Mouse (Mus musculus): ENCODE results near the gene Setd4.

Gene Setd4

GRCm38 (mm10) chr16:93544931-93545330, 58.9 kb downstream of the Setd4 start:
- in situ Hi-C loops (cut with MboI), result no loop called here

GRCm38 (mm10) chr16:93543704-93544103, 60.2 kb downstream of the Setd4 start:
- in situ Hi-C loops (cut with MboI), result no loop called here

- in situ Hi-C loops (cut with MboI), result no loop called here
Measured at GRCm38 (mm10) chr16:93539891-93540290, 64.0 kb downstream of the Setd4 start.

DNA sequence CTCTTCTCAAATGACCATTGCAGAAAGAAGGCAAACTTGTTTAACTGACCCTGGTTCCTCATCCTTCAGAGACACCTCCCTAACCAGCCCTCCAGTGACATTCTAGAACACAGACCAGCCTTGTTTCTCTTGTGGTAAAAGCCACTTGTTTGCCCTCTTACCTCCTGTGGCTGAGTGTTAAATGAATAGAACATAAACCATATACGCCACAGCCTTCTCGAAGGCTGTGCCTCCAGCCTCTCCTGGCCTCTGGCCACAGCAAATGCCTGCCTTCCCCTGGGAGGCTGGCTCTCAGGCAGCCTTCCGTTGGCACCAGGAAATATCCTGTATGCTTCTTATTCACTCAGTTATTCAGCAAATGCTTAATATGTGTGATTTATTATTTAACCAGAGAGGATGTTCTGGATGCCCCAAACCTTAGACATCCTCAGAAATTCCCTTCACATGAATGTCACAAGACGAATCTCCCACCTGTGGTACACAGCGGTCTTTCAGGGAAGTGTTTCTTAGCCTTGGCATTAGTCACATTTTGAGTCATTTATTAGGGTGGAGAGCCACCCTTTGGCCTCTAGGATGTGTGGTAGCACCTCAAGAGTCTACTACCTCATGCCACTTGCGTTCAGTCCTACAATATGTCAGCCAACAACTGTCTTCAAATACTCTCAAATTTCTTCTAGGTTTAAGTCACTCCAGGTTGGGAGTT, 68.6 kb downstream of the Setd4 start:
- in situ Hi-C loops (cut with MboI), result no loop called here
